Mouse (Mus musculus) layer of hippocampus, postnatal 36 days (tissue): Measurements from ENCODE around the gene Bik. TPM values are rescaled to one million over a fixed set of nuclear protein-coding genes. Genes with fewer than 3 reads are reported as not detected.
"Not testable (repeated sequence)": the region's sequence is repeated elsewhere in the genome, so short reads cannot be mapped to it uniquely, and the experiment has no call there.

Experiments
- DNase-seq, 2 experiments: peaks; one replicate each; pipeline ENCODE4 v3.0.0; 2022
- total RNA-seq, 2 experiments: library from RNA; stranded (reverse); gene quantifications; 2 replicates each; pipeline ENCODE4 v1.2.3; 2021

Bik gene
- under 1 TPM in 1 of 2 experiments, not detected in 1; 0.37 TPM for total RNA-seq

GRCm38 (mm10) chr15:83526424-83527091, at the start of gene Bik:
Gene Bik, plus strand, starts transcription at chr15:83526862.
- no peak for DNase-seq

- no peak for DNase-seq
Observed at GRCm38 (mm10) chr15:83478096-83478495, 48.6 kb upstream of the Bik start.

- DNase-seq: no peak
Observed at GRCm38 (mm10) chr15:83479818-83480217, 46.8 kb upstream of the Bik start.

- no peak for DNase-seq
Observed at GRCm38 (mm10) chr15:83481236-83481780, 45.4 kb upstream of the Bik start.

- no peak for DNase-seq
Observed at GRCm38 (mm10) chr15:83482645-83483224, 43.9 kb upstream of the Bik start.

- DNase-seq: no peak
Observed at GRCm38 (mm10) chr15:83483482-83483881, 43.2 kb upstream of the Bik start.

- no peak for DNase-seq
Observed at GRCm38 (mm10) chr15:83484311-83484710, 42.4 kb upstream of the Bik start.

- DNase-seq: peak in 1 of 2 experiments; percentile 14
Observed at GRCm38 (mm10) chr15:83487477-83488115, 39.1 kb upstream of the Bik start.

GRCm38 (mm10) chr15:83489471-83489870, 37.2 kb upstream of the Bik start:
- no peak for DNase-seq

- no peak for DNase-seq
Observed at GRCm38 (mm10) chr15:83491891-83492290, 34.8 kb upstream of the Bik start.

- no peak for DNase-seq
Observed at GRCm38 (mm10) chr15:83493856-83494571, 32.6 kb upstream of the Bik start.

GRCm38 (mm10) chr15:83494572-83494920, 32.1 kb upstream of the Bik start:
- no peak for DNase-seq

GRCm38 (mm10) chr15:83495195-83495594, 31.5 kb upstream of the Bik start:
- no peak for DNase-seq

GRCm38 (mm10) chr15:83495787-83496367, 30.8 kb upstream of the Bik start:
- DNase-seq: no peak

GRCm38 (mm10) chr15:83497299-83497698, 29.4 kb upstream of the Bik start:
- no peak for DNase-seq

- DNase-seq: no peak
Observed at GRCm38 (mm10) chr15:83499211-83499755, 27.4 kb upstream of the Bik start.

GRCm38 (mm10) chr15:83500352-83500751, 26.3 kb upstream of the Bik start:
- no peak for DNase-seq

- DNase-seq: not testable (repeated sequence)
Observed at GRCm38 (mm10) chr15:83501483-83501882, 25.2 kb upstream of the Bik start.

GRCm38 (mm10) chr15:83509950-83510804, 16.5 kb upstream of the Bik start:
- no peak for DNase-seq

GRCm38 (mm10) chr15:83510805-83511405, 15.8 kb upstream of the Bik start, which contains the start of gene Ttll1:
Gene Ttll1, minus strand, starts transcription at chr15:83510893.
- DNase-seq: peak; percentile 93 to 94
